12 mouse cellular contexts compared by ENCODE assay signal in genomic region chr4:106206023-106206422, GRCm38 (mm10).
DNase-seq lines count a peak whose midpoint lies in the region; ATAC-seq and TF ChIP-seq lines count a peak whose summit lies in the region.
"Had no signal": no experiment of that assay in that cellular context is flagged by ENCODE, and none has a peak within 500 bp of the region (broad histone marks: within the 10 kb centered on the region; RNA-seq: fewer than 3 reads in every experiment).

No protein-coding gene starts in this region.

- ATAC-seq in hindbrain, postnatal 0 days, result 0 out of 2 replicates have a peak, but pooled peaks have one; percentile 21
- peak; percentile 24; the same call in 1 of the 2 replicates for ATAC-seq in midbrain, embryonic 13.5 days
- no peak for ATAC-seq in midbrain, embryonic 16.5 days

- no peak for DNase-seq in hindbrain, postnatal 0 days (ENCODE audit: low spot score)
- no peak for DNase-seq in hindbrain, embryonic 10.5 days (ENCODE audit: low spot score)
- peak; percentile 39 for DNase-seq in kidney, postnatal 14 days
- no peak for DNase-seq in urinary bladder, postnatal 14 days (ENCODE audit: low spot score)
- DNase-seq in frontal cortex, adult 2 months (ENCODE audit: extremely low spot score in 1 of 2, low spot score in 1 of 2), result no peak
- DNase-seq: cerebellum, postnatal 10 days; heart, adult 11 months; liver, embryonic 13.5 days; thymus, postnatal 25 days had no signal

- H3K4me1 ChIP-seq in hindbrain, postnatal 0 days (ENCODE audit: insufficient read depth, low read length), result no peaks in the 10 kb centered on the region
- peaks cover 20% of the 10 kb centered on the region for H3K4me1 ChIP-seq in hindbrain, embryonic 10.5 days (replicated peaks)
- H3K4me1 ChIP-seq in midbrain, embryonic 13.5 days (replicated peaks), result 0 out of 2 replicates have a peak, but pooled peaks cover under 1% of the 10 kb centered on the region
- no peaks in the 10 kb centered on the region for H3K4me1 ChIP-seq in midbrain, embryonic 16.5 days (ENCODE audit: control insufficient read depth, insufficient read depth, low read length)
- H3K4me1 ChIP-seq: hindbrain, embryonic 15.5 days had no signal

- H3K4me3 ChIP-seq in hindbrain, postnatal 0 days (ENCODE audit: low read length), result no peak overlapping the region
- no peak overlapping the region for H3K4me3 ChIP-seq in hindbrain, embryonic 10.5 days
- no peak overlapping the region for H3K4me3 ChIP-seq in midbrain, embryonic 13.5 days (replicated peaks)
- H3K4me3 ChIP-seq in midbrain, embryonic 16.5 days (ENCODE audit: low read depth, low read length), result no peak overlapping the region
- H3K4me3 ChIP-seq: hindbrain, embryonic 15.5 days; liver, embryonic 13.5 days had no signal

- no peaks in the 10 kb centered on the region for H3K27me3 ChIP-seq in hindbrain, postnatal 0 days (ENCODE audit: insufficient read depth, low read length)
- H3K27me3 ChIP-seq in hindbrain, embryonic 10.5 days (ENCODE audit: insufficient read depth, poor library complexity, severe bottlenecking), result no peaks in the 10 kb centered on the region
- H3K27me3 ChIP-seq in midbrain, embryonic 13.5 days, result no peaks in the 10 kb centered on the region
- H3K27me3 ChIP-seq in midbrain, embryonic 16.5 days (ENCODE audit: control insufficient read depth, insufficient read depth, low read depth, low read length), result no peaks in the 10 kb centered on the region
- H3K27me3 ChIP-seq: hindbrain, embryonic 15.5 days; liver, embryonic 13.5 days had no signal

- H3K36me3 ChIP-seq in hindbrain, postnatal 0 days (ENCODE audit: insufficient read depth, low read length), result no peaks in the 10 kb centered on the region
- H3K36me3 ChIP-seq in hindbrain, embryonic 10.5 days, result no peaks in the 10 kb centered on the region
- H3K36me3 ChIP-seq in midbrain, embryonic 13.5 days, result no peaks in the 10 kb centered on the region
- H3K36me3 ChIP-seq in midbrain, embryonic 16.5 days (ENCODE audit: control insufficient read depth, insufficient read depth, low read length), result no peaks in the 10 kb centered on the region
- H3K36me3 ChIP-seq: hindbrain, embryonic 15.5 days; liver, embryonic 13.5 days had no signal

- 0 out of 2 replicates have a peak, but pooled peaks have one; percentile 11 for TF ChIP-seq CTCF in hindbrain, postnatal 0 days (IDR thresholded peaks at IDR 0.05; ENCODE audit: low read depth)

- H3K4me2 ChIP-seq in hindbrain, postnatal 0 days (ENCODE audit: low read depth, low read length), result no peak overlapping the region
- H3K4me2 ChIP-seq in midbrain, embryonic 13.5 days (replicated peaks), result no peak overlapping the region
- no peak overlapping the region for H3K4me2 ChIP-seq in midbrain, embryonic 16.5 days (ENCODE audit: low read length)
- H3K4me2 ChIP-seq: hindbrain, embryonic 15.5 days; liver, embryonic 13.5 days had no signal

- H3K27ac ChIP-seq in hindbrain, postnatal 0 days, result no peak overlapping the region
- no peak overlapping the region for H3K27ac ChIP-seq in hindbrain, embryonic 10.5 days
- no peak overlapping the region for H3K27ac ChIP-seq in midbrain, embryonic 13.5 days
- no peak overlapping the region for H3K27ac ChIP-seq in midbrain, embryonic 16.5 days (ENCODE audit: low read length)
- H3K27ac ChIP-seq: hindbrain, embryonic 15.5 days; liver, embryonic 13.5 days had no signal

- H3K9ac ChIP-seq in hindbrain, postnatal 0 days (replicated peaks; ENCODE audit: low read length), result no peak overlapping the region
- H3K9ac ChIP-seq in midbrain, embryonic 13.5 days (replicated peaks), result no peak overlapping the region
- H3K9ac ChIP-seq in midbrain, embryonic 16.5 days (ENCODE audit: low read depth, low read length), result no peak overlapping the region
- H3K9ac ChIP-seq: hindbrain, embryonic 15.5 days; liver, embryonic 13.5 days had no signal

- 43% methylated on average over 2 of the region's 2 CpGs for WGBS in hindbrain, postnatal 0 days
- 41% methylated on average over 2 of the region's 2 CpGs for WGBS in hindbrain, embryonic 10.5 days
- WGBS in midbrain, embryonic 13.5 days, result 63% methylated on average over 2 of the region's 2 CpGs
- WGBS in midbrain, embryonic 16.5 days, result 59% methylated on average over 2 of the region's 2 CpGs

- H3K9me3 ChIP-seq in hindbrain, postnatal 0 days (ENCODE audit: low read length), result no peaks in the 10 kb centered on the region
- no peaks in the 10 kb centered on the region for H3K9me3 ChIP-seq in hindbrain, embryonic 10.5 days
- H3K9me3 ChIP-seq in midbrain, embryonic 13.5 days, result no peaks in the 10 kb centered on the region
- H3K9me3 ChIP-seq in midbrain, embryonic 16.5 days (replicated peaks; ENCODE audit: control insufficient read depth, low read length, poor library complexity, severe bottlenecking), result no peaks in the 10 kb centered on the region
- H3K9me3 ChIP-seq: hindbrain, embryonic 15.5 days; liver, embryonic 13.5 days had no signal
